ENCODE assay signal across 8 mouse cellular contexts in genomic region chr5:76657245-76658083, GRCm38 (mm10). TPM values are rescaled to one million over a fixed set of nuclear protein-coding genes. Genes with fewer than 3 reads are reported as not detected.
DNase-seq lines count a peak whose midpoint lies in the region; ATAC-seq and TF ChIP-seq lines count a peak whose summit lies in the region.

No protein-coding gene starts in this region.

- TF ChIP-seq CTCF in C2C12 (IDR thresholded peaks at IDR 0.05; ENCODE audit: control insufficient read depth, insufficient read depth, insufficient read length): peak; percentile 80
- peak; percentile 44; the same call in 1 of the 2 replicates for TF ChIP-seq CTCF in kidney, postnatal 0 days (IDR thresholded peaks at IDR 0.05; ENCODE audit: low read depth)

- H3K79me3 ChIP-seq in C2C12 (ENCODE audit: low read depth): no peaks in the 10 kb centered on the region

- H3ac ChIP-seq in C2C12 (ENCODE audit: control insufficient read depth, insufficient read length, low read depth): peak overlapping the region; percentile 90

- DNase-seq in adrenal gland, postnatal 14 days: peak; percentile 83
- DNase-seq in embryo, embryonic 11.5 days (ENCODE audit: low read depth, low spot score): peak; percentile 49
- peak; percentile 42 to 59 for DNase-seq in gastrocnemius, postnatal 4 days (ENCODE audit: low spot score in 2 of 2)
- peak; percentile 81 for DNase-seq in kidney, postnatal 0 days (ENCODE audit: low spot score)
- DNase-seq in neural tube, embryonic 10.5 days (ENCODE audit: extremely low spot score, low spot score): peak; percentile 90

- no peaks in the 10 kb centered on the region for H3K79me2 ChIP-seq in C2C12 (ENCODE audit: control insufficient read depth, insufficient read depth)

- peak overlapping the region; percentile 68 for H3K27ac ChIP-seq in kidney, postnatal 0 days
- H3K27ac ChIP-seq in liver, embryonic 12.5 days: peak overlapping the region; percentile 90
- H3K27ac ChIP-seq in stomach, embryonic 16.5 days (ENCODE audit: low read length): peak overlapping the region; percentile 43

- H3K36me3 ChIP-seq in C2C12 (ENCODE audit: control insufficient read depth, insufficient read depth): no peaks in the 10 kb centered on the region
- H3K36me3 ChIP-seq in kidney, postnatal 0 days (ENCODE audit: insufficient read depth, low read length): no peaks in the 10 kb centered on the region
- no peaks in the 10 kb centered on the region for H3K36me3 ChIP-seq in liver, embryonic 12.5 days
- H3K36me3 ChIP-seq in stomach, embryonic 16.5 days (ENCODE audit: control insufficient read depth, insufficient read depth, low read length): no peaks in the 10 kb centered on the region

- H3K4me2 ChIP-seq in kidney, postnatal 0 days (ENCODE audit: low read length): peak overlapping the region; percentile 99
- H3K4me2 ChIP-seq in liver, embryonic 12.5 days: peak overlapping the region; percentile 97
- H3K4me2 ChIP-seq in stomach, embryonic 16.5 days (ENCODE audit: low read depth, low read length): peak overlapping the region; percentile 89

- peak overlapping the region; percentile 79 for H3K9ac ChIP-seq in kidney, postnatal 0 days (ENCODE audit: low read depth, low read length)
- peak overlapping the region; percentile 93 for H3K9ac ChIP-seq in liver, embryonic 12.5 days
- peak overlapping the region; percentile 81 for H3K9ac ChIP-seq in stomach, embryonic 16.5 days (ENCODE audit: low read length)

- peak overlapping the region; percentile 26 for H3K4me3 ChIP-seq in C2C12 (ENCODE audit: insufficient read depth, poor library complexity, severe bottlenecking)
- peak overlapping the region; percentile 78 for H3K4me3 ChIP-seq in kidney, postnatal 0 days (replicated peaks; ENCODE audit: low read depth, low read length)
- H3K4me3 ChIP-seq in liver, embryonic 12.5 days: peak overlapping the region; percentile 83
- H3K4me3 ChIP-seq in stomach, embryonic 16.5 days (replicated peaks; ENCODE audit: low read length): peak overlapping the region; percentile 74

- H3K4me1 ChIP-seq in kidney, postnatal 0 days (replicated peaks; ENCODE audit: insufficient read depth, low read length): no peaks in the 10 kb centered on the region
- peaks cover 53% of the 10 kb centered on the region for H3K4me1 ChIP-seq in liver, embryonic 12.5 days
- H3K4me1 ChIP-seq in stomach, embryonic 16.5 days (ENCODE audit: control insufficient read depth, insufficient read depth, low read length): peaks cover 4% of the 10 kb centered on the region

- H3K9me3 ChIP-seq in kidney, postnatal 0 days (replicated peaks; ENCODE audit: low read length): no peaks in the 10 kb centered on the region
- no peaks in the 10 kb centered on the region for H3K9me3 ChIP-seq in liver, embryonic 12.5 days (replicated peaks)
- no peaks in the 10 kb centered on the region for H3K9me3 ChIP-seq in stomach, embryonic 16.5 days (replicated peaks; ENCODE audit: control insufficient read depth, low read length)

- peak; percentile 90 for ATAC-seq in kidney, postnatal 0 days (replicated peaks; ENCODE audit: low FRiP score, low read depth)
- ATAC-seq in liver, embryonic 12.5 days: peak; percentile 64
- ATAC-seq in stomach, embryonic 16.5 days (ENCODE audit: insufficient read depth, low FRiP score): peak; percentile 90

- under 1% methylated on average over 62 of the region's 80 CpGs for WGBS in kidney, postnatal 0 days
- 1% methylated on average over 76 of the region's 80 CpGs for WGBS in liver, embryonic 12.5 days (ENCODE audit: insufficient replicate concordance)
- 1% methylated on average over 69 of the region's 80 CpGs for WGBS in stomach, embryonic 16.5 days

- H3K27me3 ChIP-seq in C2C12 (ENCODE audit: control insufficient read depth, insufficient read depth, insufficient read length): peaks cover 4% of the 10 kb centered on the region
- 0 out of 2 replicates have a peak, but pooled peaks cover 4% of the 10 kb centered on the region for H3K27me3 ChIP-seq in kidney, postnatal 0 days (ENCODE audit: insufficient read depth, low read length)
- H3K27me3 ChIP-seq in liver, embryonic 12.5 days (replicated peaks): no peaks in the 10 kb centered on the region
- no peaks in the 10 kb centered on the region for H3K27me3 ChIP-seq in stomach, embryonic 16.5 days (ENCODE audit: control insufficient read depth, insufficient read depth, low read length)

TF ChIP-seq in C2C12, 6 proteins besides CTCF, POLR2A, EP300 and RAD21:
- TF ChIP-seq MAX (IDR thresholded peaks at IDR 0.05) (no peak), USF1 (IDR thresholded peaks at IDR 0.05; ENCODE audit: low read depth) (peak; percentile 21), CEBPB (IDR thresholded peaks at IDR 0.05; ENCODE audit: low read depth) (no peak), MYOD1 (IDR thresholded peaks at IDR 0.05; ENCODE audit: control insufficient read depth, insufficient read length, low read depth) (no peak), MYOG (IDR thresholded peaks at IDR 0.05; ENCODE audit: control insufficient read depth, extremely low read depth, insufficient read length) (no peak)

RNA-seq across cellular contexts. Expression of gene C530008M17Rik, which starts 1.2 kb away (rescaled TPM):
- 4.6 TPM for polyA plus RNA-seq in C2C12 (2012; fragmentation: generic; extraction: Trizol)
- total RNA-seq in adrenal gland, postnatal 14 days (2021): 12.0 and 16.7 TPM in 2 replicates
- total RNA-seq in gastrocnemius, postnatal 4 days (2021): 10 to 100 TPM; 17.7 to 20.1 TPM
- 6.8 and 8.1 TPM in 2 replicates for polyA plus RNA-seq in kidney, postnatal 0 days (2015; fragmentation: Nextera tagmentation; extraction: Ambion mirVana)
- 12.2 and 13.9 TPM in 2 replicates for polyA plus RNA-seq in liver, embryonic 12.5 days (2016; fragmentation: Nextera tagmentation; extraction: Ambion mirVana)
- polyA plus RNA-seq in stomach, embryonic 16.5 days (2015; fragmentation: Nextera tagmentation; extraction: Ambion mirVana): 8.1 and 10.0 TPM in 2 replicates

Comparison
In these comparisons a context has a peak if more than half of its experiments do, and no peak if none do; other contexts are left out.
1. Peak in every context shown above with its lines: DNase-seq, ATAC-seq, H3K4me3 ChIP-seq and H3K27ac ChIP-seq.
2. H3K4me3 ChIP-seq: peak in every context shown above with its lines; median percentile 83 in liver, embryonic 12.5 days; 78 in kidney, postnatal 0 days; 74 in stomach, embryonic 16.5 days; 26 in C2C12.